Mouse (Mus musculus) layer of hippocampus, adult 11-12 months (tissue): ENCODE data around the gene Vps13c.

Experiments used
- DNase-seq: peaks from one replicate; pipeline ENCODE4 v3.0.0; 2022; ENCODE audit warnings: low spot score

Vps13c gene

GRCm38 (mm10) chr9:67883349-67883984, 43.3 kb downstream of the Vps13c start:
- no peak for DNase-seq

GRCm38 (mm10) chr9:67884095-67884494, 43.9 kb downstream of the Vps13c start:
- DNase-seq: no peak

DNA sequence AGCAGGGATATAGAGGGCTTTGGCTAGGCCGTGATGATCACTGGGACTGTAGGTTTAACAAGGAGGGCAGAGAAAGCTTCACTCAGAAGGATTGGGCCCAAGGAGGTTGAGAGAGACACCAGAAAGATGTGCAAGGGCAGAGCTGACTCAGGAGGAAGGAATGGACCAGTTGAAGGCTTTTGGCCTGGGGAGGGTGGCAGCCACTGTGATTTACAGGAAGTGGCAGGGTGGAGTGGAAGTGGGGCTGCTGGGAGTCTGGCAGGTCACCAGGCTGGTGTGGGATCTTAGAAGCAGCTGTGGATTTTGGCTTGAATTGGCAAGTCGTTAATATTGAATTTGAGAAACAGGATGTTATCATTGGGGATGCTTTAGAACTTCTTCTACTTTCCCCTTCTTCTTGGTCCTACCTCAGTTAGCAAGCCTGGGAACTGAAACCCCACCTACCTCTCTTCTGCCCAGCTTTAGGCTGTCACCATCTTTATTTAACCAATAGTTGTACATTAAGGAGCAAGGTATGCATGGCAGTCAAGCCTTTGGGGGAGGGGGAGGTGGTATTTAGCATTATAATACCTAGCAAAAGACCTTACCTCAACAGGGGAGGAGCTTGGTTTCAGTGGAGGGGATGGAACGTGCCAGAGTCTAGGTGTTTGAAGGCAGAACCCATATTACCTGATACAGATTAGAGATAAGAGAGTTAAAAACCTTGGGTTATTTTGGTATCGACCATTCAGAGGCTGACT, 47.0 kb downstream of the Vps13c start:
- no peak for DNase-seq

DNA sequence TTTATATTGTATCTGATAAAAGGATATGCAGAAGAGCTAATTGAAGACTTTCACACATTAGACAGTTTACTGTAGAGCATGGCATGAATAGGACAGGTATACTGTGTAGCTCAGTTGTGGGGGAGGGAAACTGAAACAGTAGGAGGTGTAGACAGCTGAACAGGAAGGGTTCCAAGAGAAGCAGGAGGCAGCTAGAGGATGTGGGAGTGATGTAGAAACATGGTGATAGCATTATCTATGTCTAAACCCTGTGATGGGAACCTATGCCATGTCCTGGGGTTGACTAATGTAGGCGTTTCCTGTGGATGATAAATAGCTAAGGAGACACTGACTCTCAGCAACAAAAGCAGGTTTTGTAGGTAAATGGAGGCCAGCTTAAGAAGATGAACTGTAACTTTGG, 53.3 kb downstream of the Vps13c start:
- DNase-seq: peak; percentile 12

DNA sequence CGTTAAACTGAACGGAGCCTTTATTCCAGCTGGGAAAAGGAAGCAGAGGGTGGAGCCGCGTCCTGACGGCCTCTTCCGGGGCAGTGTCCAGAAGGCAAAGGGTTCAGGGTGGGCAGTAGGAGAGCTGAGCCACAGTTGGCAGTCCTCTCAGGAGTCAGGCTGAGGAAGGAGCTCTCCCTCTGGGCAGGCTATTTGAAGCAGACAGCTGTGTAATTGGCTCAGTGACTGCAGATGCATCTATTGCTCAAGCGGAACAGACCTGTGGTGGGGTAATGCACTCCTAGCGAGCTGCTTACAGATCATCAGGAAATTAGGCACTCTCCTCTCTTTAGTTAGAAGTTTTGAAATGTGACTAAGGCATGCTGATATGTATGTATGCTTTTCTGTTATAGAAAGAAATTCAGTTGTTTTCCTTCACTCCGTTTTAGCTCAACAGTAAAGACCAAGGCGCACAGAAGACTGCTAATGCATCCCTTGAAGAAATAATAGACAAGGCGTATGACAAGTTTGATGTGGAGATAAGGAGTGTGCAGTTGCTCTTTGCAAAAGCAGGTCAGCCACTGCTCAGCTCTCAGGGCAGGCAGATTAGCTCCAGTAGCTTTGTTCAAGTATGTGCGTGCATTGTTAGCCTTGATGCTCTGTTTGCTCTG, 56.6 kb downstream of the Vps13c start:
- no peak for DNase-seq

GRCm38 (mm10) chr9:67900398-67900797, 60.2 kb downstream of the Vps13c start:
- DNase-seq: no peak

- DNase-seq: no peak
Measured at GRCm38 (mm10) chr9:67904355-67904754, 64.2 kb downstream of the Vps13c start.

DNA sequence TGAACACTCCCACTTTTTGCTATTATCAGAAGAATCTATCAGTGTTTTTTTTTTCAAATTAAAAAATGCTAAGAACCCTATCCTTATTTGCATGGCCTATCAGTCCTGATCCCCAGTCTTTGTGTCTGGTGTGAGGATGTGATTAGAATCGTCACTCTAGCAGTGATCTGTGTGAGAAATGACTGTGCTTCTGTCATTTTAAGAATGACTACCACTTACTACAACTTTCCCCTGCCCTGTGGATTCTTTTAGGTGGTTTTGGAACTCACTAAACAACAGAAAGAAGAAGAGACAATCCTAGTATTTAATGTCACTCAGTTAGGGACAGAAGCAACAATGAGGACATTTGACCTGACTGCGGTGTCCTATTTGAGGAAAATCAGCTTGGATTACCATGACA, 65.3 kb downstream of the Vps13c start:
- DNase-seq: no peak

DNA sequence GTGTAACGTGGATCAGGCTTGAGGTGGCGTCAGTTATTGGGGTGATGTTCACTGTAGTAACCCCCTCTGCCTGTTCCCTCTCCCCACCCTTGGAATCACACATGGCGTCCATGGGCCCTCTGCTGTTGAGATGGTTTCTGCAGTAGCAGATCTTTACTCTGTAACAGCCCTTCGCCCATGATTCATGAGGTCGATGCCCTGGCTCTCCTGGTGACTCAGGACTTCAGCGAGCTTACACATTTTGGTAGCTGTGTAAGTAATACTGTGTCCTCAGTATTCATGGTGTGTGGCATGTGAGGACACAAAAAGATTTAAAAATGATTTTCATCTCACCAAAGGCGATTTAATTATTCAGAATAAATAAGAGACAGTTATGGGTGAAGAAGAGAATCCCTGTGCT, 74.5 kb downstream of the Vps13c start:
- DNase-seq: no peak

- DNase-seq: no peak
Measured at GRCm38 (mm10) chr9:67922350-67922749, 82.2 kb downstream of the Vps13c start.

- no peak for DNase-seq
Measured at GRCm38 (mm10) chr9:67930629-67931028, 90.4 kb downstream of the Vps13c start.

DNA sequence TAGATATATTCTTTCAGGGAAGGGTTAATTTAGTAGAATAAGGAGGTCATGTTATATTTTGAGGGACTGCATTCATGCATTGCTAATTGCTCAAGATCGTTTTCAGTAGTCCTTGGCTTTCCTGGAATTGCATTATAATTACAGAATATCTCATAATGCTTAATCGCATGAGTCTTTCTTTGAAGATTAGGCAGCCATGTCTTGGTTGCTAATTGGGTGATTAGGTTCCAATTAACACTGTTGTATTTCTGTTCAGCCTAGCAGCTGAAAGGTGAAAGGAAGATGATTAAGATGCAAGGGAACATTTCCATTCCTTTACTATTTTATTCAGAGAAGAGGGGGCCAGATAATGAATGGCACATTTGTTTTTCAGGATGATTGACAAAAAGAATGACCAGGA, 97.1 kb downstream of the Vps13c start:
- no peak for DNase-seq

GRCm38 (mm10) chr9:67955466-67956010, 115.3 kb downstream of the Vps13c start:
- DNase-seq: no peak

DNA sequence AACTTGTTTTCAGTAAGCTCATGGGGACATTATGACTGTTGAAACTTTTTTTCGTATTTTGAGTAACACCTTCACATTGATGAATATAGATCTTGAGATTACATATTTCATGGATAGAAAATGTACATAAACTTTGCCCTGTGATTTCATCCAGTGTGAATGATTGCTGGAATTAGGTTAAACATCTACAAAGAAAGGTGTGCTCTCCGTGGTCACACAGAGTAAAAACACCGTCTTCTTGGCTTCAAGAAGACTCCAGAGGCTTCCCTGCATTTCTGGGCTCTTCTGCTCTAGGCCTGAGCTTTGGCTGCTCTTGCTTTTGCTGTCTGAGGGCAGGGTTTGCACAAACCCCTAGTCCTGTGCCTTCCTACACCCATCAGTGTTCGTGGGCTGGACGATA, 121.8 kb downstream of the Vps13c start:
- no peak for DNase-seq

DNA sequence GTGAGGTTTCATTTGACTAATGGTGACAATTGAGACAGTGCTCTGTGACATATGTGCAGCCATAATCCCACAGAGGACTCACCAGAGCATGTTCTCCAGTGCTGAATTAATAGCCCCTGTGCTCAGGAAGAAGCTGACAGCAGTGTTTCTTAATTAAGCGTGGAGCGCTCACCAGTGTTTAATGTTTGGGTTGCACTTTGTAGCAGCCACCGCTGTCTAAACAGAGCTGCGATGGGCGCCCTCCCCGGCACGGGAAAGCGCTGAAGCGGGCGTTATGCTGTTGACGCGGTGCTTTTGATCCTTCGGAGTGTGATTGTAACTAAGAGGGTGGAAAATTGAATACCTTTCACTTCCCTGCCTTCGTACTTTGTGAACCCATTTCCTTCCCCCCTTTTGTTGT, 125.7 kb downstream of the Vps13c start:
- DNase-seq: no peak

- DNase-seq: no peak
Measured at GRCm38 (mm10) chr9:67967011-67967410, 126.8 kb downstream of the Vps13c start.

DNA sequence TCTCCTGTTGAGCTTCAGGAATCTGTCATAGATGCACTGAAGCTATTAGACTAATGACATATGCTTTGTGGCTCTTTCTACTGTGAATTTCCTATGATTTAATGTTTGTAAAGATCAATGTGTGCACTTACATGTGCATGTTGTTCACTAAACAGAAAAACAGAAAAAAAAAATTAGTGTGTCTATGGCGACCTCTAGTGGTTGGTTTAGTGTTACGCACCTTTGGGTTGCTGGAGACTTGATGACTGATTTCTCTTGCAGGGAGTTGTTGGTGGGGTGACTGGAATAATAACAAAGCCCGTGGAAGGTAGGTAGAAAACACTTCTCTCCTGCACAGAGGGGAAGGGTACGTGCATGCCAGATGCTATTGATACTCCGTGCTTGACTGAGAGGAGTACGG, 133.3 kb downstream of the Vps13c start:
- DNase-seq: no peak

- DNase-seq: no peak
Measured at GRCm38 (mm10) chr9:67975491-67975890, 135.3 kb downstream of the Vps13c start.

- no peak for DNase-seq
Measured at GRCm38 (mm10) chr9:68006566-68006965, 166.4 kb downstream of the Vps13c start.

- DNase-seq: peak; percentile 87
Measured at GRCm38 (mm10) chr9:68014991-68015396, 174.8 kb downstream of the Vps13c start.

- DNase-seq: peak; percentile 58
Measured at GRCm38 (mm10) chr9:68016255-68016954, 176.2 kb downstream of the Vps13c start.

DNA sequence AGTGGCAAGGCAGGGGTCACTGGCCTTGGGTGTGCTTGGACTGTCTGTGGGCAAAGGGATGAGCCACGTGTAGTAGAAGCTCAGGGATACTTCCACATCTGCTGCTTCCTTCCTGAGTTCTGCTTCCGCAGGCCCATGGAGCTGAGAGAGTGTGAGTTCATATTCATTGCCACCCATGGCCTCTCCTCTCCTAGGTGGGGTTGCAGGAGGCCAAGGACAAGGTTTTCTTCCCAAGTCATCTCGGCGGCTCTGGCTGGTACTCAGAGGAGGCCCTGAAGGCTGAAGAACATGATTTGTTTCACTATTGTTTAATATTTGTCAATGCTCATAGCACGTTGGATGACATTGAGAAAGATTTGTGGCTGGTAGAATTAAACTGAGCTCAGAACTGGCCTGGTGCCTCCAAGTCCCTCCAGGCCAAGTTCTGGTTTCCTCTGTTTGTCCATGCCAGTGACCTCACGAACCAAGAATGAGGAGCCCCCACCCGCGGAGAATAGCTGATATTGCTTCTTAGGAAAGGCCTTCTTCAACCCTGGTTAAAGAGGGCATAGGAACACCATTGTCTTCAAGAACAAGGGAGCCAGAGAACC, 180.7 kb downstream of the Vps13c start:
- DNase-seq: no peak
